Mouse (Mus musculus): Measurements from ENCODE around the gene Rnf41. TPM values are rescaled to one million over a fixed set of nuclear protein-coding genes. Genes with fewer than 3 reads are reported as not detected.

Gene Rnf41
- total and polyA plus RNA-seq, 2 experiments from 2014 or later = 24.0 to 27.1 TPM

DNA sequence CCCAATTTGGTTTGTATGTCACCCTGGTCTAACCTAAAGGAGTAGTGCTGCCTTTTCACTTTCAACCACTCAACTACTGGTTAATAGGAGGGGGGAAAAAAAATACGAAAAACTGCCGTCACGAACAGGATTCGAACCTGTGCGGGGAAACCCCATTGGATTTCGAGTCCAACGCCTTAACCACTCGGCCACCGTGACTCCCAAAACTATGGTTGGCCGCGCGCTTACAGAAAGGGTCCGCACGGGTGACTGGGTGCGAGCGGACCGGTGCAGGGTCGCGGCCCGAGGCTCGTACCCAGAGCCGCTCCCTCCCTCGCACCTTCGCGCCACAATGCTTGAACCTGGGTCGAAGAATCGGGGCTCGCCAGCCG lies 46.9 kb downstream of the Rnf41 start:
- TF ChIP-seq CTCF (IDR thresholded peaks at IDR 0.05; ENCODE audit: low read depth) = no peak
- no peak for TF ChIP-seq EP300 (IDR thresholded peaks at IDR 0.05; ENCODE audit: low read depth)
- peak; percentile 31 for DNase-seq (ENCODE audit: low spot score)

DNA sequence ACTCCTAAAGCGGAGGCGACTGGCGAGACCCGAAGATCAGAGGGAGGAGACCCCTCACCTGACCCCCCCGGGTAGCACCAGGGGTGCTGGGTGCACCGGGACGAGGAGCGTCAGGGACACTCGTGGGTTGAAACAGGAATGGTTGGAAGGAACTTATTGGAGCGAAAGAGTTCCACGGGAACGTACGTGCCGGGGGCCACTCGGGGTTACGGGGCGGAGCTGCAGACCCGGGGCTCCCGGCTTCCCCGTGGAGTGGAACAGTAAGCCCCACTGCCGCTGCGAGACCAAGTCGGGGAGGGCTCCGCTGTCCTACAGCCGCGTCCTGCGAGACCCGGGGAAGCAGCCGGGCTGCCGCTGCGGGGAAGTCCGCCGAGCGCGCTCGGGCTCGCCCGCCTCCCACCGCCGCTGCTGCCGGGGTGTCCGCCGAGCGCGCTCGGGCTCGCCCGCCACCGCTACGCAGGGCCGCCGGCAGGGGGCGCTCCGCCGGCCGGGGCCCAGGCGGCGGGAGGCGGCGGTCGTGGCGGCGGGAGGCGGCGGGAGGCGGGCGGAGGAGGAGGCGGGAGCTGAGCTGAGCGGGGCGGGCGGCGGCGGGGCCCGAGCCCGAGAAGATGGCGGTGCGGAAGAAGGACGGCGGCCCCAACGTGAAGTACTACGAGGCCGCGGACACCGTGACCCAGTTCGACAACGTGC lies 47.4 kb downstream of the Rnf41 start, which contains the start of gene Smarcc2:
Smarcc2 (plus strand) TSS at position 530 of the 690 bp plus-strand sequence.
- 0% methylated on average over 42 of the region's 86 CpGs for WGBS
- H3K4me3 ChIP-seq (ENCODE audit: low read depth, low read length) = peak within 1 kb of the TSS; percentile 81
- DNase-seq (ENCODE audit: low spot score) (peak; percentile 73), ATAC-seq (ENCODE audit: insufficient read depth, low read depth) (peak; percentile 82)
- TF ChIP-seq CTCF (IDR thresholded peaks at IDR 0.05; ENCODE audit: low read depth) (peak; percentile 24; the same call in 1 of the 2 replicates), EP300 (IDR thresholded peaks at IDR 0.05; ENCODE audit: low read depth) (no peak)
- H3K27me3 ChIP-seq (ENCODE audit: control insufficient read depth, insufficient read depth, low read length) = no peaks in the 10 kb centered on the region
- H3K4me1 ChIP-seq (ENCODE audit: control insufficient read depth, insufficient read depth) = peaks cover 8% of the 10 kb centered on the region; the same call in 1 of the 2 replicates
- no peaks in the 10 kb centered on the region for H3K9me3 ChIP-seq (replicated peaks; ENCODE audit: control insufficient read depth, low read length)
- peak within 1 kb of the TSS; percentile 85 for H3K27ac ChIP-seq (ENCODE audit: low read depth)
- H3K4me2 ChIP-seq (ENCODE audit: low read depth, low read length) = peak within 1 kb of the TSS; percentile 65
- peaks cover 26% of the 10 kb centered on the region for H3K36me3 ChIP-seq (replicated peaks; ENCODE audit: control insufficient read depth, insufficient read depth, low read length)
- peak within 1 kb of the TSS; percentile 89 for H3K9ac ChIP-seq (replicated peaks; ENCODE audit: low read depth, low read length)

More for the DNA sequence above, 46.9 kb downstream of the Rnf41 start:
- WGBS = under 1% methylated on average over 29 of the region's 29 CpGs
- peak overlapping the region; percentile 81 for H3K4me3 ChIP-seq (ENCODE audit: low read depth, low read length)
- peak; percentile 64 for ATAC-seq (ENCODE audit: insufficient read depth, low read depth)
- H3K9ac ChIP-seq (replicated peaks; ENCODE audit: low read depth, low read length) = peak overlapping the region; percentile 89
- peak overlapping the region; percentile 85 for H3K27ac ChIP-seq (ENCODE audit: low read depth)
- peaks cover 20% of the 10 kb centered on the region for H3K36me3 ChIP-seq (replicated peaks; ENCODE audit: control insufficient read depth, insufficient read depth, low read length)
- no peaks in the 10 kb centered on the region for H3K9me3 ChIP-seq (replicated peaks; ENCODE audit: control insufficient read depth, low read length)
- H3K27me3 ChIP-seq (ENCODE audit: control insufficient read depth, insufficient read depth, low read length) = no peaks in the 10 kb centered on the region
- H3K4me1 ChIP-seq (ENCODE audit: control insufficient read depth, insufficient read depth) = peaks cover 8% of the 10 kb centered on the region; the same call in 1 of the 2 replicates
- peak overlapping the region; percentile 65 for H3K4me2 ChIP-seq (ENCODE audit: low read depth, low read length)

GRCm38 (mm10) chr10:128459409-128460269 lies 48.2 kb downstream of the Rnf41 start:
- ATAC-seq (ENCODE audit: insufficient read depth, low read depth) = peak; percentile 51
- DNase-seq (ENCODE audit: low spot score) = no peak

GRCm38 (mm10) chr10:128460270-128460630 lies 48.8 kb downstream of the Rnf41 start:
- Histone ChIP-seq H3K4me3 (ENCODE audit: low read depth, low read length) (peak overlapping the region; percentile 81), H3K27me3 (ENCODE audit: control insufficient read depth, insufficient read depth, low read length) (no peaks in the 10 kb centered on the region), H3K9me3 (replicated peaks; ENCODE audit: control insufficient read depth, low read length) (no peaks in the 10 kb centered on the region), H3K4me2 (ENCODE audit: low read depth, low read length) (peak overlapping the region; percentile 65), H3K27ac (ENCODE audit: low read depth) (peak overlapping the region; percentile 85; the same call in 1 of the 2 replicates), H3K4me1 (ENCODE audit: control insufficient read depth, insufficient read depth) (peaks cover 8% of the 10 kb centered on the region; the same call in 1 of the 2 replicates), H3K9ac (replicated peaks; ENCODE audit: low read depth, low read length) (peak overlapping the region; percentile 89; the same call in 1 of the 2 replicates), H3K36me3 (replicated peaks; ENCODE audit: control insufficient read depth, insufficient read depth, low read length) (peaks cover 39% of the 10 kb centered on the region)
- DNase-seq (ENCODE audit: low spot score) (no peak), ATAC-seq (ENCODE audit: insufficient read depth, low read depth) (no peak)
- WGBS = 4% methylated on average over 5 of the region's 5 CpGs
- TF ChIP-seq EP300 (IDR thresholded peaks at IDR 0.05; ENCODE audit: low read depth) (no peak), CTCF (IDR thresholded peaks at IDR 0.05; ENCODE audit: low read depth) (no peak)

More at GRCm38 (mm10) chr10:128459409-128460269, 48.2 kb downstream of the Rnf41 start:
- Histone ChIP-seq H3K4me2 (ENCODE audit: low read depth, low read length) (peak overlapping the region; percentile 65), H3K4me3 (ENCODE audit: low read depth, low read length) (peak overlapping the region; percentile 81), H3K9ac (replicated peaks; ENCODE audit: low read depth, low read length) (peak overlapping the region; percentile 89), H3K27ac (ENCODE audit: low read depth) (peak overlapping the region; percentile 85), H3K27me3 (ENCODE audit: control insufficient read depth, insufficient read depth, low read length) (no peaks in the 10 kb centered on the region), H3K9me3 (replicated peaks; ENCODE audit: control insufficient read depth, low read length) (no peaks in the 10 kb centered on the region), H3K4me1 (ENCODE audit: control insufficient read depth, insufficient read depth) (peaks cover 8% of the 10 kb centered on the region; the same call in 1 of the 2 replicates), H3K36me3 (replicated peaks; ENCODE audit: control insufficient read depth, insufficient read depth, low read length) (peaks cover 33% of the 10 kb centered on the region)
- WGBS = 3% methylated on average over 37 of the region's 67 CpGs
- TF ChIP-seq EP300 (IDR thresholded peaks at IDR 0.05; ENCODE audit: low read depth) = no peak
- no peak for TF ChIP-seq CTCF (IDR thresholded peaks at IDR 0.05; ENCODE audit: low read depth)

GRCm38 (mm10) chr10:128474366-128474765 lies 62.9 kb downstream of the Rnf41 start:
- peaks cover 95% of the 10 kb centered on the region for H3K36me3 ChIP-seq (replicated peaks; ENCODE audit: control insufficient read depth, insufficient read depth, low read length)

More at GRCm38 (mm10) chr10:128474366-128474765, 62.9 kb downstream of the Rnf41 start:
- TF ChIP-seq EP300 (IDR thresholded peaks at IDR 0.05; ENCODE audit: low read depth) (no peak), CTCF (IDR thresholded peaks at IDR 0.05; ENCODE audit: low read depth) (no peak)
- Histone ChIP-seq H3K27ac (ENCODE audit: low read depth) (no peak overlapping the region), H3K9me3 (replicated peaks; ENCODE audit: control insufficient read depth, low read length) (no peaks in the 10 kb centered on the region), H3K4me1 (ENCODE audit: control insufficient read depth, insufficient read depth) (no peaks in the 10 kb centered on the region), H3K4me3 (ENCODE audit: low read depth, low read length) (no peak overlapping the region), H3K4me2 (ENCODE audit: low read depth, low read length) (no peak overlapping the region), H3K27me3 (ENCODE audit: control insufficient read depth, insufficient read depth, low read length) (no peaks in the 10 kb centered on the region), H3K9ac (replicated peaks; ENCODE audit: low read depth, low read length) (no peak overlapping the region)
- ATAC-seq (ENCODE audit: insufficient read depth, low read depth) = no peak
- DNase-seq (ENCODE audit: low spot score) = no peak
- WGBS = 87% methylated on average over 12 of the region's 12 CpGs

All from heart, postnatal 0 days (tissue).